Mouse (Mus musculus) heart, embryonic 11.5 days (tissue): ENCODE measurements at regions not wholly inside any gene's neighbourhood (a gene's known extent, or its start where the extent isn't known, plus 50 kb on each side); places are given as distances from the start of the nearest gene placed in this dataset.
"Not testable (repeated sequence)": the region's sequence is repeated elsewhere in the genome, so short reads cannot be mapped to it uniquely, and the experiment has no call there.

Experiments
- ATAC-seq: fragments of 200-750 bp; cut with Nextera tagmentation; replicated peaks from 2 replicates; pipeline ENCODE4 v1.8.0; 2017; ENCODE audit warnings: moderate library complexity; ENCODE audit not compliant: insufficient number of reproducible peaks, low FRiP score, low TSS enrichment
- H3K27ac ChIP-seq: fragments of 300-500 bp; sonication (generic); 2 replicates; pipeline ENCODE4 v1.5.1; 2014; ENCODE audit warnings: mild to moderate bottlenecking, low read depth, low read length
- H3K27me3 ChIP-seq: fragments of 300-500 bp; sonication (generic); 2 replicates; pipeline ENCODE4 v1.6.1; 2014; ENCODE audit warnings: mild to moderate bottlenecking, low read length, mixed read lengths; ENCODE audit not compliant: control insufficient read depth, insufficient read depth
- H3K36me3 ChIP-seq: fragments of 300-500 bp; sonication (generic); 2 replicates; pipeline ENCODE4 v1.6.1; 2014; ENCODE audit warnings: mild to moderate bottlenecking, low read length, moderate library complexity, mixed read lengths; ENCODE audit not compliant: control insufficient read depth, insufficient read depth
- H3K4me1 ChIP-seq: fragments of 300-500 bp; sonication (generic); 2 replicates; pipeline ENCODE4 v1.6.1; 2014; ENCODE audit warnings: low read length; ENCODE audit not compliant: control insufficient read depth, insufficient read depth
- H3K4me2 ChIP-seq: fragments of 300-500 bp; sonication (generic); 2 replicates; pipeline ENCODE4 v1.6.1; 2014; ENCODE audit warnings: mild to moderate bottlenecking, moderate library complexity
- H3K4me3 ChIP-seq: fragments of 300-500 bp; sonication (generic); 2 replicates; pipeline ENCODE4 v1.5.1; 2014; ENCODE audit warnings: low read depth, low read length
- H3K9ac ChIP-seq: fragments of 300-500 bp; sonication (generic); 2 replicates; pipeline ENCODE4 v1.6.1; 2014; ENCODE audit warnings: mild to moderate bottlenecking, low read depth, low read length, moderate library complexity
- H3K9me3 ChIP-seq: fragments of 300-500 bp; sonication (generic); replicated peaks from 2 replicates; pipeline ENCODE4 v1.6.1; 2016; ENCODE audit warnings: low read length; ENCODE audit not compliant: control insufficient read depth
- WGBS: fragments of 180-500 bp; shearing (Covaris S2); extraction: QIAGEN DNeasy Blood & Tissue Kit; methylation state at CpG from one replicate; pipeline ENCODE4 v1.1.7; 2014; ENCODE audit not compliant: insufficient replicate concordance; 5-methylcytosine and 5-hydroxymethylcytosine counted together

- not testable (repeated sequence) for H3K9me3 ChIP-seq, H3K27ac ChIP-seq, H3K4me2 ChIP-seq, H3K36me3 ChIP-seq, H3K27me3 ChIP-seq, H3K9ac ChIP-seq, ATAC-seq, H3K4me1 ChIP-seq, H3K4me3 ChIP-seq
- 84% methylated on average over 16 of the region's 16 CpGs for WGBS
Observed at GRCm38 (mm10) chr17:13556060-13556660, 201.8 kb downstream of the Tcp10c start.

- H3K27ac ChIP-seq = no peak overlapping the region
- H3K36me3 ChIP-seq = no peaks in the 10 kb centered on the region
- 48% methylated on average over 3 of the region's 3 CpGs for WGBS
- no peaks in the 10 kb centered on the region for H3K27me3 ChIP-seq
- no peak for ATAC-seq
- no peak overlapping the region for H3K9ac ChIP-seq
- no peaks in the 10 kb centered on the region for H3K9me3 ChIP-seq
- H3K4me2 ChIP-seq = no peak overlapping the region
- H3K4me3 ChIP-seq = no peak overlapping the region
- no peaks in the 10 kb centered on the region for H3K4me1 ChIP-seq
Observed at GRCm38 (mm10) chr17:13558863-13559262, 201.5 kb upstream of the Afdn start.

- Histone ChIP-seq H3K36me3 (no peaks in the 10 kb centered on the region), H3K4me2 (no peak overlapping the region), H3K9ac (no peak overlapping the region), H3K9me3 (no peaks in the 10 kb centered on the region), H3K27me3 (no peaks in the 10 kb centered on the region), H3K4me3 (no peak overlapping the region), H3K4me1 (no peaks in the 10 kb centered on the region), H3K27ac (no peak overlapping the region)
- 72% methylated on average over 8 of the region's 8 CpGs for WGBS
- no peak for ATAC-seq
Observed at GRCm38 (mm10) chr17:13561342-13561741, 199.0 kb upstream of the Afdn start.

GRCm38 (mm10) chr17:13562974-13563373, 197.4 kb upstream of the Afdn start:
- Histone ChIP-seq H3K27me3 (no peaks in the 10 kb centered on the region), H3K4me3 (no peak overlapping the region), H3K9ac (no peak overlapping the region), H3K4me1 (no peaks in the 10 kb centered on the region), H3K36me3 (no peaks in the 10 kb centered on the region), H3K4me2 (no peak overlapping the region), H3K27ac (no peak overlapping the region), H3K9me3 (no peaks in the 10 kb centered on the region)
- WGBS = 78% methylated on average over 2 of the region's 2 CpGs
- no peak for ATAC-seq

GRCm38 (mm10) chr17:13564800-13565199, 195.5 kb upstream of the Afdn start:
- no peaks in the 10 kb centered on the region for H3K9me3 ChIP-seq
- no peak overlapping the region for H3K4me2 ChIP-seq
- H3K27me3 ChIP-seq = no peaks in the 10 kb centered on the region
- WGBS = 78% methylated on average over 7 of the region's 7 CpGs
- H3K9ac ChIP-seq = no peak overlapping the region
- H3K27ac ChIP-seq = no peak overlapping the region
- no peak for ATAC-seq
- no peak overlapping the region for H3K4me3 ChIP-seq
- H3K4me1 ChIP-seq = no peaks in the 10 kb centered on the region
- H3K36me3 ChIP-seq = no peaks in the 10 kb centered on the region

- no peak overlapping the region for H3K27ac ChIP-seq
- H3K4me2 ChIP-seq = no peak overlapping the region
- no peaks in the 10 kb centered on the region for H3K36me3 ChIP-seq
- no peak overlapping the region for H3K9ac ChIP-seq
- no peaks in the 10 kb centered on the region for H3K4me1 ChIP-seq
- 84% methylated on average over 7 of the region's 7 CpGs for WGBS
- H3K4me3 ChIP-seq = no peak overlapping the region
- no peak for ATAC-seq
- H3K27me3 ChIP-seq = no peaks in the 10 kb centered on the region
- H3K9me3 ChIP-seq = no peaks in the 10 kb centered on the region
Observed at GRCm38 (mm10) chr17:13566680-13567079, 193.7 kb upstream of the Afdn start.

GRCm38 (mm10) chr17:13567183-13567582, 193.2 kb upstream of the Afdn start:
- no peak for ATAC-seq
- H3K4me3 ChIP-seq = no peak overlapping the region
- no peak overlapping the region for H3K27ac ChIP-seq
- no peak overlapping the region for H3K9ac ChIP-seq
- H3K4me2 ChIP-seq = no peak overlapping the region
- 77% methylated on average over 3 of the region's 3 CpGs for WGBS
- no peaks in the 10 kb centered on the region; the same call in 1 of the 2 replicates for H3K4me1 ChIP-seq
- H3K9me3 ChIP-seq = no peaks in the 10 kb centered on the region
- H3K27me3 ChIP-seq = no peaks in the 10 kb centered on the region
- H3K36me3 ChIP-seq = no peaks in the 10 kb centered on the region

GRCm38 (mm10) chr17:13570796-13571195, 189.5 kb upstream of the Afdn start:
- no peak overlapping the region for H3K9ac ChIP-seq
- H3K4me1 ChIP-seq = no peaks in the 10 kb centered on the region; the same call in 1 of the 2 replicates
- H3K27ac ChIP-seq = no peak overlapping the region
- H3K27me3 ChIP-seq = no peaks in the 10 kb centered on the region
- H3K4me3 ChIP-seq = no peak overlapping the region
- 79% methylated on average over 5 of the region's 5 CpGs for WGBS
- no peak for ATAC-seq
- no peaks in the 10 kb centered on the region for H3K36me3 ChIP-seq
- H3K9me3 ChIP-seq = no peaks in the 10 kb centered on the region
- no peak overlapping the region for H3K4me2 ChIP-seq

- Histone ChIP-seq H3K4me2 (no peak overlapping the region), H3K36me3 (no peaks in the 10 kb centered on the region), H3K27ac (no peak overlapping the region), H3K9ac (no peak overlapping the region), H3K4me3 (no peak overlapping the region), H3K4me1 (no peaks in the 10 kb centered on the region; the same call in 1 of the 2 replicates), H3K9me3 (no peaks in the 10 kb centered on the region), H3K27me3 (no peaks in the 10 kb centered on the region)
- no peak for ATAC-seq
- WGBS = 34% methylated on average over 8 of the region's 8 CpGs
Observed at GRCm38 (mm10) chr17:13572204-13572833, 188.0 kb upstream of the Afdn start.
